ENCODE assay signal across 7 mouse cellular contexts in genomic region chr5:41708051-41708630, GRCm38 (mm10). TPM values are rescaled to one million over a fixed set of nuclear protein-coding genes. Genes with fewer than 3 reads are reported as not detected.
DNase-seq lines count a peak whose midpoint lies in the region; ATAC-seq lines count a peak whose summit lies in the region.

TSS of gene Rab28 (minus strand) at chr5:41708157.

- peak within 1 kb of the TSS; percentile 77 for H3K4me2 ChIP-seq in intestine, embryonic 16.5 days (ENCODE audit: low read depth, low read length)
- H3K4me2 ChIP-seq in midbrain, embryonic 11.5 days: peak within 1 kb of the TSS; percentile 94

- H3K4me3 ChIP-seq in intestine, embryonic 16.5 days (ENCODE audit: low read length): peak within 1 kb of the TSS; percentile 98
- peak within 1 kb of the TSS; percentile 91 for H3K4me3 ChIP-seq in midbrain, embryonic 11.5 days (ENCODE audit: low read depth, low read length)

- H3K9me3 ChIP-seq in intestine, embryonic 16.5 days (ENCODE audit: control insufficient read depth, low read length): no peaks in the 10 kb centered on the region
- no peaks in the 10 kb centered on the region for H3K9me3 ChIP-seq in midbrain, embryonic 11.5 days (ENCODE audit: control insufficient read depth, low read length)

- intact Hi-C loops in left cerebral cortex, postnatal 36 days (cut with DNase I): loop anchor here (5.0 to 10.0 kb wide), 2 partner anchors 59 to 137 kb away; partner anchors contain the start of gene Bod1l

- under 1% methylated on average over 33 of the region's 34 CpGs for WGBS in intestine, embryonic 16.5 days
- 0% methylated on average over 32 of the region's 34 CpGs for WGBS in midbrain, embryonic 11.5 days

- H3K4me1 ChIP-seq in intestine, embryonic 16.5 days (ENCODE audit: control insufficient read depth, insufficient read depth, low read length): peaks cover 3% of the 10 kb centered on the region; the same call in 1 of the 2 replicates
- H3K4me1 ChIP-seq in midbrain, embryonic 11.5 days (ENCODE audit: control insufficient read depth, insufficient read depth, low read length): peaks cover 3% of the 10 kb centered on the region; the same call in 1 of the 2 replicates

- DNase-seq in adrenal gland, adult 8-10 months: peak; percentile 92
- DNase-seq in embryo, embryonic 9.5 days (ENCODE audit: extremely low spot score): peak; percentile 98
- DNase-seq in gastrocnemius, postnatal 4 days (ENCODE audit: low spot score in 2 of 2): peak; percentile 92 to 94
- DNase-seq in left cerebral cortex, postnatal 36 days (ENCODE audit: low spot score in 2 of 2): peak; percentile 92 to 94
- DNase-seq in midbrain, embryonic 11.5 days (ENCODE audit: low spot score, missing footprints): peak; percentile 100
- peak; percentile 80 for DNase-seq in skeletal muscle tissue, adult 2 months (ENCODE audit: low read depth, low spot score)

- H3K27me3 ChIP-seq in intestine, embryonic 16.5 days (replicated peaks; ENCODE audit: control insufficient read depth, insufficient read depth, low read length): no peaks in the 10 kb centered on the region
- no peaks in the 10 kb centered on the region for H3K27me3 ChIP-seq in midbrain, embryonic 11.5 days (ENCODE audit: control insufficient read depth, insufficient read depth, low read length)

- H3K27ac ChIP-seq in intestine, embryonic 16.5 days (ENCODE audit: low read length): peak within 1 kb of the TSS; percentile 87
- H3K27ac ChIP-seq in midbrain, embryonic 11.5 days (ENCODE audit: low read depth, low read length): peak within 1 kb of the TSS; percentile 86

- H3K36me3 ChIP-seq in intestine, embryonic 16.5 days (ENCODE audit: control insufficient read depth, insufficient read depth, low read length): no peaks in the 10 kb centered on the region
- H3K36me3 ChIP-seq in midbrain, embryonic 11.5 days (ENCODE audit: control insufficient read depth, insufficient read depth, low read length): no peaks in the 10 kb centered on the region

- peak; percentile 97 for ATAC-seq in intestine, embryonic 16.5 days
- peak; percentile 96 for ATAC-seq in midbrain, embryonic 11.5 days (ENCODE audit: low FRiP score)

- peak within 1 kb of the TSS; percentile 91 for H3K9ac ChIP-seq in intestine, embryonic 16.5 days (ENCODE audit: low read depth, low read length)
- H3K9ac ChIP-seq in midbrain, embryonic 11.5 days (ENCODE audit: low read length): peak within 1 kb of the TSS; percentile 94

RNA-seq across cellular contexts. Expression of gene Rab28, which starts in this region (rescaled TPM):
- 10 to 100 TPM; 61.1 to 87.8 (median 71.1) TPM for total RNA-seq in adrenal gland, adult 8-10 months (2022)
- total RNA-seq in gastrocnemius, postnatal 4 days (2021): 10 to 100 TPM; 44.8 to 50.6 TPM
- polyA plus RNA-seq in intestine, embryonic 16.5 days (2015; fragmentation: Nextera tagmentation; extraction: Ambion mirVana): 41.9 and 49.6 TPM in 2 replicates
- total RNA-seq in left cerebral cortex, postnatal 36 days (2021): 10 to 100 TPM; 79.5 to 83.5 TPM
- polyA plus RNA-seq in midbrain, embryonic 11.5 days (2014; fragmentation: Nextera tagmentation; extraction: Ambion mirVana): 98.2 and 108 TPM in 2 replicates

Comparison
In these comparisons a context has a peak if more than half of its experiments do, and no peak if none do; other contexts are left out.
1. Peak in every context shown above with its lines: DNase-seq, ATAC-seq, H3K4me3 ChIP-seq and H3K27ac ChIP-seq.